Mouse (Mus musculus) lung, postnatal 14 days (tissue): Measurements from ENCODE around the gene Mrps2.
"Not testable (repeated sequence)": the region's sequence is repeated elsewhere in the genome, so short reads cannot be mapped to it uniquely, and the experiment has no call there.

ENCODE experiments used
- DNase-seq: peaks from one replicate; pipeline ENCODE4 v3.0.0; 2021

The Mrps2 gene

DNA sequence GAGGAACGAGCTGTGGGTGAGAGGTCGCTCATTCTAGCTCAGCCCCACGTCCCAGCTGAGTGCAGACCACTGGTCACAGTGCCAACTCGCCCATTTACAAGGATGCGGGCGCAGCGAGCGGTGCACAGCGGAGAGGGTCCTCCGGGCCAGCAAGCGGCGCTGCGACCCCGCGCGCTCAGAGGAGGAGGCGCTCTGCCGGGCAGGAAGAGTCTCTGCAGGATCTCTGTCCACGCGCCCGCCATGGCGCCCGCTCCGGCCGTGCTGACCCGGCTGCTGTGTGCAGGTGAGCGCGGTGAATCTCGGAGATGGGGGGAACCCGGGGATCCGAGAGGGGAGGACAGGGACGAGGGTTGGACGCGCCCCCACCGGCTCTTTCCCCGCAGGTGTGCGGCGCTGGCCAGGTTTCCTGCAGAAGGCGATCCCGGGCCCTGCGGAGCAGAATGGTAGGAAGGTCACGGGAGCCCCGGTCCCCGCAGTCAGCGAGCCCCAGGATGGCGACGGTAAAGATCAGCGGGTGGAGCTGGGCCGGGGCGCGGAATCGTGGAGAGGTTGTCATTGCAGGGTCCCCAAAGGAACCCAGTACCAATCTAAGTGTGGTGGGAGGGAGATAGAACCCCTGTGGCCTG, at the start of gene Mrps2:
TSS of gene Mrps2 (plus strand) at position 207 of the 626 bp plus-strand sequence.
- peak; percentile 83 for DNase-seq

DNA sequence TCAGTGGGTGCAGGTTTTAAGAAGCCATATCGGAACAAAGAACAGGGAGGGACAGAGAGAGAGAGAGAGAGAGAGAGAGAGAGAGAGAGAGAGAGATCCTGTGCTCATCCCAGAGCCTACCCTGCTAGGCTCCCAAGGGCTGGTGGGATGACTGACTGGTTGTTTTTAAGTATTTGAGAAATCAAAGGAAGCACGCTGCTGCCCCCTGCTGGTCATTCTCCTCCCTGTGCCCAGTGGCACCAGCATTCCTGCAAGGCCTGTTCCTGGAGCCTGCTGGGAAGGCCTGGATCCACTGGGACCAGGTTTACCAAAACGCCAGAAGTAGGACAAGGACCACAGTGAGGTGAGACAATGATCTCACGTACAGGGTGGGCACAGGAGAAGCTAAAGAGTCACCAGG, 48.0 kb upstream of the Mrps2 start:
- DNase-seq = peak; percentile 94

DNA sequence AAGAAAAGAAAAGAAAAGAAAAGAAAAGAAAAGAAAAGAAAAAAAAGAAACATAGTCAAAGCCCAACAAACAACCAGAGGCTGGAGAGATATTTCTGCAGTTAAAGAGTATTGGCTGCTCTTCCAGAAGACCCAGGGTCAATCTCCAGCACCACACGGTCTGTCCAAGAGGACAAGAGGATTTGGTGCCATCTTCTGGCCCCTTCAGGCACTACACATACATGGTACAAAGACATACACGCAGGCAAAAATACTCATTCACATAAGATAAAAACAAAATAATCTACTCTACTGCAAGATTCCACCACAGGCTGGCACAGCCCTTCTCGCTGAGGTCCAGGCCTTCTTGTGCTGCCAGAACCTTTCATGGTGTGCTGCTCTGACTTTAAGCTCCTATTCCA, 44.7 kb upstream of the Mrps2 start:
- peak; percentile 62 for DNase-seq

DNA sequence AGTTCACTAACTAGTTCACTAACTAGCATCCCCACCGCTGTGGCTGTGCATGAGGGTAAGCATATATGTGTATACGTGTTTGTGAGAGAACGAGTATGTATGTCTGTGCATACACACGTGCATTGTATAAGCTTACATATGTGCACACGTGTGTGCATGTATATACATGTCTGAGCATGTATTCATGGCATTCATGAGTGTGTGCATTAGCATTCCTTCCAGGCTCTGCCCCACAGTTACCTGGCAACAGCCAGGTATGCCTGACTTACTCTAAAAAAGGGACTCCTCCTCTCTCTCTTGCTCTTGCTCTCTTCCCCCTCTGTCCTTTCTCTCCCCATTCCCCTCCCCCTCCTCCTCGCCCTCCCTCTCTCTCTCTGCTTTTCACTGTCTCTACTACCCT, 40.6 kb upstream of the Mrps2 start:
- DNase-seq = no peak

DNA sequence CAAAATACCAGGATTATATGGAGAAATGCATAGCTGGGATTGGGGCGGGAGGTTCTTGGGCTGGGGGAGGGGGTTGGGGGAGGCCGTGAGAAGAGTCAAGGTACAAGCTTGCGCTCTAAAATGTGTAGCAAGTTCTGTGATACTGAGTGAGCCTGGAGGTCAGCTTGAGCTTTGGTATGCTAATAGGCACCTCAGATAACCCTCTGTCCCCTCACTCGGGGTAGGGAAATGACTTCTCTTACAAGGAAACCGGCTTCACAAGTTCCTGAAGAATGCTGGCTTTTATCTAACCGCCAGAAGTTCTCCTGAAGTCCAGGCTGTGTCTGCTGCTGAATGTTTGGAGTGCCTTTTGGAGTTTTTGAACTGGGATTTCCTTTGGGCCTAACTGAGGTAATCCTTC, 37.0 kb upstream of the Mrps2 start:
- DNase-seq = no peak

DNA sequence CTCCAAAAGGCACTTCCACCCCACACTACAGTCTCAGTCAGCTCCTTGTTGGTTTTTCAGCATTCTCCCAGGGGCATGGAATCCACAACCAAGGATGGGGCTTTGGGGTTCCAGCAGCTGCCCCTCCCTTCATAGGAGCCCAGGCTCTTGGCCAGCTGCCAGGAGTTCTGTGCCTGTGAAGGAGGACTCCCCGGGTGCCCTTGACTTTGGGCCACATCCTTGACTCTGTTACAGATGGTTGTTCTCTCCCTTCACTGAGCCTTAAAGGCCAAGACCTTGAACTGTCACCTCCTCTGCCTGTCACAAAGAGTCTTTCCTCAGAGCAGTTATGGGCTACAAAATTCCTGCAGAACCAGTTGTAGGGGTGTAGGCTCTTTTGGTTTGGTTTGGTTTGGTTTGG, 35.1 kb upstream of the Mrps2 start:
- peak; percentile 61 for DNase-seq

DNA sequence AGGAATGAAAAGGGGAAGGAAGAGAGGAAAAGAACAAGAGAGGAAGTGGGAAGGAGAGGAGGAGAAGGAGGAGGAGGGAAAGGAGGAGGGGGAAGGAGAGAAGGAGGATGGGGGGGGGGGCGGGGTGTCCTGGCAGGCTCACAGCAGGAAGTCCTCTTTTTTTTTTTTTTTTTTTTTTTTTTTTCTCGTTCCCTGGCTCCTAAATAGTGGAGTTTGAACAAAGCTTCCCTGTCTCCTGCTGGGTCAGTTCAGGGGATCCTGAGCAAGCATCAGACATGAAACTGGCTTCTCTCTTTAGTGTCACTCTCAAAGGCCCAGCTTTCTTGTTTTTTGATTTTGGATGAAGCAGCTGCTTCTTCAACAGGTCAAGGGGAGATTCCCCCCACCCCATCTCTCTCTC, 34.4 kb upstream of the Mrps2 start:
- no peak for DNase-seq

DNA sequence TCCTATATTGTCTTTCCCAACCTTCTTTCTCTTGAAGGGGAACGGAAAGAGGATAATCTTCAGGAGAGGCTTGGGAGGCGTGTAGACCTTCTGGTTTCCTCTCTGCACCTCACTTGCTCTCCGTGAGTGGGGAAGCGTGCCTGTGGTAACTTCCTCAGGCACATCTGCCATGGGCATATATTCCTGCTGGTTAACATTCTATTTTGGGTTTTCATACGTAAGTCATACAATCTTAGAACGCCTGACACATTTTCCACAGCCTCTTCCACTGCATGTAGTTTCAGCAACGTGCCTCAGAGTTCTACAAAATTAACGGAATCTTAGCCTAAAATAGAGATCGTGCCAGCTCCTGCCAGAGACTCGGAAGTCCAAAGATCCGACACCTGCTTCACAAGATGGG, 32.5 kb upstream of the Mrps2 start:
- DNase-seq = no peak

DNA sequence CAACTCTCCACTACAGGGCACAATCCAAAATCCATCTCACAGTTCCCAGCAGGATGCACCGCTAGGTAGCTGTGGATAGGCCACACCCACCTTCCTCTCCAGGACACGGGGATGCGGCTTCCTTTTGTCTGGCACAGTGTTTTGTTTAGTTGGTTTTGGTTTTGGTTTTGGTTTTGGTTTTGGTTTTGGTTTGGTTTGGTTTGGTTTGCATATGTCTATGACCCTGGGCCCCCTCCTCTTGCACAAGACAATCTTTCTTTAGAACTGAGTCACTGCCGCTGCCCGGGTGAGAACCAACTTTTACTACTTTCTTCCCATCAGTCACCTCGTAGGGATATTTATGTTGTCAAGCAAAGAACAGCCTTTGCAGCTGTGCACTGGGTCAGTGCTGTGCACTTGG, 27.0 kb upstream of the Mrps2 start:
- no peak for DNase-seq

DNA sequence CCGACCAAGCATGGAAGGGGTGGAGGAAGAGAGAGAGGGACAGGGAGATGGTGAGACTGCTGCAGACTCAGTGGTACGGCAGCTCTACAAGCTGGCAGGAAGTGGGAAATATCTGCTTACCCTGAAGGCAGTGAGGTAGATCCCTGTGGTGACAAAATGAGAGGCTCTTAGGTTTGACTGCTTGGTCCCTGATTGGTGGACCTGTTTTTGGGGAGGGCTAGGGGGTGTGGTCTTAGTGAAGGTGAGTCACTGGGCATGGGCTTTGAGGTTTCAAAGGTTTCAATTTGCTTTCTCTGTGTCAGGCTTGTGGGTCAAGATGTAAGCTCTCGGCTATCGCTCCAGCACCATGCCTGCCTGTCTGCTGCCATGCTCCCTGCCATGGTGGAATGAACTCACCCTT, 22.8 kb upstream of the Mrps2 start:
- DNase-seq = no peak

DNA sequence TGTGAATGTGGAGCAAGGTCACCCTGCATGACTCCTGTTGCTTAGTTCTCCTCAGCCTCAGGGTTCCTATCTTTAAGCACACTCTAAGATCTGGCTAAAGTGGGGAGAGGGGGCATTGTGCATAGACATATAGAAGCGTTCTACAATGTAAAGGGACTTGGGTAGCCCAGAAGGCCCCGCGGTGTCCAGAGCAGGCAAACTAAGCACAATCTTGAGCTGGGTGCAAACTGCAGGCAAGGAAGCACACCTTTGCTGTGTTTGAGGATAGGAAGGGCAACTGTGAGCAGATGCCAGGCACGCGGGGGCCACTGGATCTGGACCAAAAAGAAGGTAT, 21.7 kb upstream of the Mrps2 start:
- DNase-seq = no peak

DNA sequence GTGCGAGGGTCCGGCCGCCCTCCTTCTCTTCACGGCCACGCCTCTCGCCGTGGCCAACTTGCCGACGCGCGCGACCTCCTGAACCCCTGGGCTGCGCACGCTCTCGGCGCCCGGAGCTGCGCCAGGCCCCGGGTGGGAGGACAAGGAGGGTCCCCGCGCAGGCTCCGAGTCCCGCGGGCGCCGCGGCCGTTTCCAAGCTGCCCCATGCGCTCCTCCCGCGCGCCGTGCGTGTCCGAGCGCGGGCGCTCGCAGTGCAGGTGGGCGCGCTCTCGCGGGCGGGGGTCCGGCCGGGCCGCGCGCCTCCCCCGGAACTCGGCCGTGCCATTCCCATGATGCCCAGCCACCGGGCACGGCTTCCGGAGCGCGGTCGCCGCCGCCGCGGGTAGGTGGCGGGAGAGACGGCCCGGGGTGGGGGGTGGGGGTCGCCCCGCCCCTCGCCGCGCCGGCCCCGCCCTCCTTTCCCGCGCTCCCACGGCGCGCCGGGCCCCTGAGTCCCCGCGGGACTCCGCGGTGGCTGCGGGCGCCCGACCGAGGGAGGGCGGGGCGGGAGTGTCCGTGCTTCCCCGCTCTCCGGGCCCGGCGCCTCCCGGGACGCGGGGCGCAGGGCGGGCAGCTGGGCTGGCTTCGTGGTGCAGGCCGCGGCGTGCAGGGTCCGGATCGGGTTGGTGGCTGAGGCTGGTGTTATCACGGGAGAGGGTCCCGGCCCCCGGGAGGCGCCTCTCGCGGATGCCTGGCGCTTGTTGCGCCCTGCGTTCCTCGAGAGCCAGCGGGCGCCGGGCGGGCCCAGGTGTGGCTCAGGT, 21.2 kb upstream of the Mrps2 start, which contains the start of gene Ppp1r26:
TSS of gene Ppp1r26 (plus strand) at position 286 of the 800 bp plus-strand sequence.
- peak; percentile 43 for DNase-seq

DNA sequence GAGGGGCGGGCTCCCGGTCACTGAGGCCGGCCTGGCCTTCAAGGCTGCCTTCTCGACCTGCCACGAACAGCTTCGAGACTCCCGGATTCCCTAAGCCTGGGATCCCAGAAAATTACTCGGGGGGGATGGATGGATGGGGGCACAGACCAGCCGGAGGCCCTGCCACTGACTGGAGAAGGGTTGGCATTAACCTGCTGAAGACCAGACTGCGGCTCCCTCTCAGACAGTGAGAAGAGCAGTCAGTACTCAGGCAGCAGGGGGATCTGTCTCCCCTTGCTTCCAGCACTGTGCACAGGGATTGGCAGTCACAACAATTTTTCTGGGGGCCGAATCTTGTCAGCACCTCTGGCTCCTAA, 20.6 kb upstream of the Mrps2 start:
- no peak for DNase-seq

DNA sequence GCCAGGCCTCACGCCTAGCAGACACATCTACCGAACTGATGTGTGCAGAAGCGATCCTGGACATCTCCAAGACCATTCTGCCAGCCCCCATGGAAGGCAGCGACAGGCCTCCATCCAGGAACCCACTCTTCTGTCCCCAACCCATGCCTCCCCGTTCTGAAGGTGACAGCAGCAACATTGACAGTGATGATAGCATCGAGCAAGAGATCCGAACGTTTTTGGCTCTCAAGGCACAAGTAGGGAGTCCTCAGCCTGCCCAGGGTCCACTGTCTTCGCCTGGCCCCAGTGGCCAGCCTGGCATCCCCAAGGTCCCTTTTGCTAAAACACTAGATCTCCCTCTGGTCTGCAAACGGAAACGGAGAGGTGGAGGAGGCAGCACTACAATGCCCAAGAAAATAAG, 16.2 kb upstream of the Mrps2 start:
- DNase-seq = no peak

DNA sequence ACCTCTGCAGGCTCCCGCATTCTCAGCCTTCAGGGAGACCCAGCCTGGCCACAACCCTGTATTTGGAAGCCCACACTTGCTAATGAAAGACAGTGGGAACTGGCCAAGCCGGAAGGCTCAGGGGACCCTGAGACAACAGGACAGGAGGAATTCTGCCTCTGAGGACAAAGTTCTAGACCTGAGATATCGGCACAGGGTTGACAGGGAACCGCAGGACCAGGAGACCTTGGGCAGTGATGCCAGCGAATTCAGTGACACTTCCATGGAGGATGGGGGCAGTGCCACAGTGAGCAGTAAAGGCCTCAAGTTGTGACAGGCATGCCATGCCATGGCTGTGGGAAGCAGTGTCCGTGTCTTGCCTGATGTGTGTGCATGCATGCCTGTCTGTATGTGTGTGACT, 14.3 kb upstream of the Mrps2 start:
- no peak for DNase-seq

DNA sequence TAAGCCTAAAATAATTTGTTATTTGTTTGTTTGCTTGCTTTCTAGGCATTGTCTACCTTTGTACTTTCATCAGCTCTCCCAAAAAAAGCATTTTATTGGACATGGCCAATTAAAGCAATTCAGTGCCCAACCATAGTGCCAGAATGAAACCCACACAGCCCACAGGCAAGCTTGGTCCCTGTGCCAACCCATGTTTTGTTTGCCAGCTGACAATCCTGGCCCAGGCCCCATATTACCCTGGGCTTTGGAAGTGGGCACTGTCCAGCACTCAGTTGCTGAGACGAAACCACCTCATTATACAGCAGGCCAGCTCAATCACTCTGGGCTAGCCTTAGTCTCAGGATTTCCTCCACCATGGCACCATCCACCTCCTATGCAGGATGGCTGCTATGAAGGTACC, 11.2 kb upstream of the Mrps2 start:
- DNase-seq = no peak

DNA sequence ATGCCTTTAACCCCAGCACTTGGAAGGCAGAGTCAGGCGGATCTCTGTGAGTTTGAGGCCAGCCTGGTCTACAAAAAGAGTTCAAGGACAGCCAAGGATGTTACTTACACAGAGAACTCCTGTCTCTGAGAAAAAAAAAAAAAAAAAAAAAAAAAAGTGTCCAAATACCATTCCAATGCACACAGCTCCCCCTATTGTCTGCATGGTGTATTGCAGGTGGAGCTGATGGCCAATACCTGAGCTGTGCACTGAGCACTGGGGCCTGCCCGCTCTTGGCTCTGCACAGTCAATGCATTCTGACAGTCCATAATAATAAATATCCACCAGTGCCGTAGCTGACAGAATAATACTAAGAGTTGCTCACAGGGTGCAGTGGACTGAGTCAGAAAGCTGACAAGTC, 3.9 kb upstream of the Mrps2 start:
- peak; percentile 68 for DNase-seq

DNA sequence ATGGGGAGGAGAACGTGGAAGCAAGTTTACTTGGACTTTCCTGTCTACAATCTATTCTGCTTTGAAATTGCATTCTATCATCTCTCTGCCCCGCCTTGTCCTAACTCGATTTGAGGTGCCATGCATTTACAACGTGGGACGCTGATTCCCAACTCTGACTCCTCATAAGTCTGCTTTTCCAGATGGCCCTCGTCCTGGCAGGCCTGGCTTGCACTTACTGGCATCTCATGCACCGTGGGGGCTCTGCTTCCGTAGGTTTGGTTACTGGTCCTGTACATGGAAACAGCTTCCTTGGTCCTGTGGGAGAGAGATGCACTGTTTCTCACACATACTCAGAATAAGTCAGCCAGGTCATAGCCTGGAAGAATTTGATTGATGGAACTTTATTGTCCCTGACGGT, 2.9 kb upstream of the Mrps2 start:
- DNase-seq = no peak

DNA sequence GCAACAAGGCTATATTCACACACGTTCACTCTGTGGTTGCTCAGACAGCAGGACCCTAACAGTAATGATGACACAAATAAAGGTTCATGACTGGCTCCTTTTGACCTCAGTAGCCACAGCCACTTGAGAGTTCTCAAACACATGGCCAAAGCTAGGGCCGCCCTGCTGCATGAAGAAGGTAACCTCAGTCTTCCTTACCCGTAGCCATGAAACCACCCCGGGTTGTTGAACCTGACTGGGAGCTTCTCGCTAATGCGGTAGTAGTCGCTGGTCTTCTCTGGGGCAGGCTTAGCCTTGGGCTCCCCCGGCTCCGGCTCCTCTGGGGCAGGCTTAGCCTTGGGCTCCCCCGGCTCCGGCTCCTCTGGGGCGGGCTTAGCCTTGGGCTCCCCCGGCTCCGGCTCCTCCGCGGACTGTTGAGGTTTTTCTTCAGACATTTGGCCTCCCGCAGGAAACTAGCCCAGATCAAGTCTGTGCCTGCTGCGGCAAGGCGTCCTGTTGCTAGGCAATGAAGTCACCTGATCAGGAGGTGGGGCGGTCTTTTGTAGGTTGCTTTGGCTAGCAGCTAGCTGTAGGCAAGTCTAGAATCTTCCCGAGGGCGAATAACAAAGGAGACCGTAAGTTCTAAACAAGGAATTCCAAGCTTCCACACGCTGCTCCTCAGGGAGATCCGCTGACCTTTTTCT, 1.9 kb upstream of the Mrps2 start, which contains the start of gene 1700007K13Rik:
TSS of gene 1700007K13Rik (minus strand) at position 497 of the 683 bp plus-strand sequence.
- peak; percentile 41 for DNase-seq

DNA sequence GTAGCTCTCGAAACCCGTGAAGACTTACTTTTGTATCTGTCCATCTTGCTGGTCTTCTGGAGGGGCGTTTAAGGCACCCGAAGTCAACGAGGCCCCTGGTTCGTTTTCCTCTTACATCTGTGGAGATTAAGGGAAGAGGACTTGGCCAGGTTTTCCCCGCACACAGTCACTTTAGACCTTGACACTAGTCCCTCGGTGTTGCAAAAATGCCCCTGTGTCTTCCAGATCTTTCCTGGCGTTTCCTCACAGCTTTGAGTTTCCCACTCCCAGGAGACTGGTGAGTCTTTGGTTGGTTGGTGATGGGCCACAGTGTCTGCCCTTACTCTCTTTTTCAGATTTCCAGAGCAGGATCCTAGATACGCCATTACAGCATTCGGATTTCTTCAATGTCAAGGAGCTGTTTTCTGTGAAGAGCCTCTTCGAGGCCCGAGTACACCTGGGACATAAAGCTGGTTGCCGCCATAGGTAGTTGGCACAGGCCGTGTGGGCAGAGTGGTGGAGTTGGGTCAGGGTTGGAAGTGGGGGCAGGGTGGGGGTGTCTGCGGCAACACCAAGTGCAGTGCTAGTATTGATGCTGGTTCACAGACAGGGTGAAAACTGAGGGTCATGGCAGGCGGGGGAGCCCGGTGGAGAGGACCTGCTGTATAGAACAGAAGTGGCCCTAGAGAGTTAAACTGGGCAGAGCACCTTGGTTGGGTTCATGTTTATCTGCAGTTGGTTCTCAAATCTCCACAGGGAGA, 790 bp downstream of the Mrps2 start:
- DNase-seq = no peak

DNA sequence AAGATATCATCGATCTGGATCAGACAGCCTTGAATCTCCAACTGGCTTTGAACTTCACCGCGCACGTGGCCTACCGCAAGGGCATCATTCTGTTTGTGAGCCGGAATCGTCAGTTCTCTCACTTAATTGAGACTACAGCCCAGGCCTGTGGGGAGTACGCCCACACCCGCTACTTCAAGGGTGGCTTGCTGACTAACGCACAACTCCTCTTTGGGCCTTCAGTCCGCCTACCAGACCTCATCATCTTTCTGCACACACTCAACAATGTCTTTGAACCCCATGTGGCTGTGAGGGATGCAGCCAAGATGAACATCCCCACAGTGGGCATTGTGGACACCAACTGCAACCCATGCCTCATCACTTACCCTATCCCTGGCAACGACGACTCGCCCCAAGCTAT, 1.6 kb downstream of the Mrps2 start:
- no peak for DNase-seq

DNA sequence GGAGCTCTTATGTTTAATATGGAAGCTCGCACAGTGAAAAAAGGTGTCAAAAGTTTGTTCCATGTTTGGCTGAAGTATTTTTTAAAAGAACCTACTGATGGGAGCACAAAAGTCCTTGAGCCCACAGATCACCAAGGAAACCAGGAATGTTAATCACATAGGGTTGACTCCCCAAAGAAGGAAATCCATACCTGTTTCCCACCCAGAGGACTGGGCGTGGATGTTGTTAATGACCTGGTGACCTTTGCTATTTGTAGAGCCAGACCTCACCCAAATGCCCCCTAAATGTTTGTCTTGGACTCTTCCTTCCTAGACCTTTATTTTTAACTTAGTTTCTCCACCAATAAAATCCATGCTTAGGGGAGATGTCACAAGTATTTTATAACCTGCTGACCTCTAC, 2.7 kb downstream of the Mrps2 start:
- no peak for DNase-seq

DNA sequence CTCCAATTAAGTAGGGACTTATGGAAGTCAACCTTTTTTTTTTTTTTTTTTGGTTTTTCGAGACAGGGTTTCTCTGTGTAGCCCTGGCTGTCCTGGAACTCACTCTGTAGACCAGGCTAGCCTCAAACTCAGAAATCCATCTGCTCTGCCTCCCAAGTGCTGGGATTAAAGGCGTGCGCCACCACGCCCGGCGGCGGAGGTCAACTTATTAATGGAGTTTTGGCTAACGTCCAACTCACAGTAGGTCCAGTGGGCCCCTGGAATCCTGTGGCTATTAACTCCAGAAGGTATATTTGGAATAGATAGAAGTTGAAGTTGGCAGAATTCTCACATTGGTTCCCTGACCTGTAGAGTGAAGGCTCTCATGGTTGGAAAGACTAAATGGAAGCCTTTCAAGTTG, 4.1 kb downstream of the Mrps2 start:
- not testable (repeated sequence) for DNase-seq

DNA sequence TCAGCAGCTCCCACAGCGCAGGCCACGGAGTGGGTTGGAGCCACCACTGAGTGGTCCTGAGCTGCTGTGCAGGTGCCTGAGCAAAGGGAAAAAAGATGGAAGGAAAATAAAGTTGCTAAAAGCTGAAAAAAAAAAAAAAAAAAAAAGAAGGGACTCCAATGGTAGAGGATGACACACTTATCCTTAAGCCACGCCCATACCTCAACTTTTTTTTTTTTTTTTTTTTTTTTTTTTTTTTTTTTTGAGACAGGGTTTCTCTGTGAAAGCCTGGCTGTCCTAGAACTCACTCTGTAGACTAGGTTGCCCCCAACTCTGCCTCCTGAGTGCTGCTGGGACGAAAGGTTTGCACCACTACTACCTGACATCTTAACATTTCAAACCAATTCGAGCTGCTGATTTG, 10.1 kb downstream of the Mrps2 start:
- not testable (repeated sequence) for DNase-seq
